Mouse (Mus musculus) embryo, embryonic 11.5 days (tissue): Measurements from ENCODE around the gene Slc25a22.
"Not testable (repeated sequence)": the region's sequence is repeated elsewhere in the genome, so short reads cannot be mapped to it uniquely, and the experiment has no call there.

Experiments
- DNase-seq: peaks from one replicate; pipeline ENCODE4 v3.0.0-alpha.2; 2012; ENCODE audit warnings: low read depth, low spot score

Slc25a22 gene

DNA sequence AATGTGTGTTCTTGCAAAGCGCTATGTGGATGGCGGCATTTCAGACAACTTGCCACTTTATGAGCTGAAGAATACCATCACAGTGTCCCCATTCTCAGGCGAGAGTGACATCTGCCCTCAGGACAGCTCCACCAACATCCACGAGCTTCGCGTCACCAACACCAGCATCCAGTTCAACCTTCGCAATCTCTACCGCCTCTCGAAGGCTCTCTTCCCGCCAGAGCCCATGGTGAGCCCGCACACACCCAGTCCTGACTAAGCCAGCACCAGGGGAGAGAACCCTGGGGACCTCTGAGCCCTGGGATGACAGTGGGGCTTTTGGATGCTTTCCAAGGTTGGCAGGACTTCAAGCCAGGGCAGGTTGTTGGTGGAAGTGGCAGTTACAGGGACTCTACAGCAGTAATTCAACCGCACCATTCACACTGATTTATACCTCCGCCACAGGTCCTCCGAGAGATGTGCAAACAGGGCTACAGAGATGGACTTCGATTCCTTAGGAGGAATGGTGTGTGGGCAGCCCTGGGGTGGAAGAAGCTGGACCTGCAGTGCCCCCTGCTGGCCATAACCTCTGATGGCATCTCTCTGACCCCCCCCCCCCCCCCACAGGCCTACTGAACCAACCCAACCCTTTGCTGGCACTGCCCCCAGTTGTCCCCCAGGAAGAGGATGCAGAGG is 20.4 kb upstream of the Slc25a22 start:
- no peak for DNase-seq

GRCm38 (mm10) chr7:141457236-141457635 is 19.5 kb upstream of the Slc25a22 start:
- no peak for DNase-seq

GRCm38 (mm10) chr7:141456739-141457138 is 19.0 kb upstream of the Slc25a22 start:
- DNase-seq: no peak

- DNase-seq: no peak
Measured at GRCm38 (mm10) chr7:141455610-141456314, 18.1 kb upstream of the Slc25a22 start.

DNA sequence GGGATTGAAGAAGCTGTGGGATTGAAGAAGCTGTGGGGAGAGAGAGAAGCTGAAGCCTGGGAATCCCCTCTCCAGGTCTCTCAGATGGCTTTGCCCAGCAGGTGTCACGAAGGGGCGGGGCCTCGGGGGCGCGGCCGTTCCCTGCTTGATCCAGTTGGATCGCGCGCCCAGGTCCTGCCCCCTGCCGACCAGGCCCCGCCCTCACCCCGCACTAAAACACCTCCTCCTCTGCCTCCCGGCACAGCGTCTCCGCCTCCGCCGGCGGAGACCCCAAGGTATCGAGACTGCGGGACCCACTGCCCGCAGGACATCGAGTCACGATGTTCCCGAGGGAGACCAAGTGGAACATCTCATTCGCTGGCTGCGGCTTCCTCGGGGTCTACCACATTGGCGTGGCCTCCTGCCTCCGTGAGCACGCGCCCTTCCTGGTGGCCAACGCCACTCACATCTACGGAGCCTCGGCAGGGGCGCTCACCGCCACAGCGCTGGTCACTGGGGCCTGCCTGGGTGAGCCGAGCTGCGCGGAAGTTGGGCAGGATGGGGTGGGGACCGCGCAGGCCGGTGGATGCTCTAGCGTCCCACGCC is 17.4 kb upstream of the Slc25a22 start, which contains the start of gene Pnpla2:
Gene Pnpla2, plus strand, starts transcription at position 232 of the 585 bp plus-strand sequence.
- peak; percentile 84 for DNase-seq

- no peak for DNase-seq
Measured at GRCm38 (mm10) chr7:141453636-141454035, 15.9 kb upstream of the Slc25a22 start.

DNA sequence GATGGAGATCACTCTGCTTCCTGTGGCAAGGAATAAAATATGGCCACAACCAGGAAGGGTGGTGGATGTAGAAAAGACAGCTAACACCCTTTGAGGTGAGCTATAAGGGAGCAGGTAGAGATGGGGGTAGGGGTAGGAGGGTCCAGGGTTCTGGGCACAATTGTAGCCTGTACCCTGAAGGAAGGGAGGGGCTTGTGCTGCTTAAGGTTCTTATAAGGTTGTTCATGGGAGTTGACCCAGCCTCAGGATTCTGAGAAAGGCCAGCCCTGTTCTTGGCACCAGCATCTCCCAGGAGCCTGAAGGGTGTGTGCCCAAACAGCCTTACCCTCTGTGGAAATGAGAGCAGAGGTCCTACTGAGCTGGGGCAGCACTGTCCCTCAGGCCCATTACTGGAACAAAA is 14.2 kb upstream of the Slc25a22 start:
- no peak for DNase-seq

GRCm38 (mm10) chr7:141447110-141447991 is 9.7 kb upstream of the Slc25a22 start, which contains the start of gene Rplp2:
Gene Rplp2, plus strand, starts transcription at chr7:141447370.
- DNase-seq: peak; percentile 87

DNA sequence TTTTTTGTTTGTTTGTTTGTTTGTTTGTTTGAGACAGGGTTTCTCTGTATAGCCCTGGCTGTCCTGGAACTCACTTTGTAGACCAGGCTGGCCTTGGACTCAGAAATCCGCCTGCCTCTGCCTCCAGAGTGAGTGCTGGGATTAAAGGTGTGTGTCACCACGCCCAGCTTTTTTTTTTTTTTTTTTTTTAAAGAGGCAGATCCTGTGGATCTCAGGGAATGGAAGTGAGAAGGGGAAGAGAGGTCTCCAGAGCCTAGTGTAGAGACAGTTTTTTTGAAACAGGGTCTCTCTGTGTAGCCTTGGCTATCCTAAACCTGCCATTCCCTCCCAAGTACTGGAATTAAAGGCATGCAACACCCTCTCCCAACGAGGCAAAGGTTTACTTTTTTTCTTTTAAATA is 8.7 kb upstream of the Slc25a22 start:
- DNase-seq: not testable (repeated sequence)

- peak; percentile 57 for DNase-seq
Measured at GRCm38 (mm10) chr7:141443828-141444237, 6.1 kb upstream of the Slc25a22 start, which contains the start of gene Pidd1. Gene Pidd1, minus strand, starts transcription at chr7:141444025.

GRCm38 (mm10) chr7:141443081-141443821 is 5.6 kb upstream of the Slc25a22 start:
- DNase-seq: no peak

DNA sequence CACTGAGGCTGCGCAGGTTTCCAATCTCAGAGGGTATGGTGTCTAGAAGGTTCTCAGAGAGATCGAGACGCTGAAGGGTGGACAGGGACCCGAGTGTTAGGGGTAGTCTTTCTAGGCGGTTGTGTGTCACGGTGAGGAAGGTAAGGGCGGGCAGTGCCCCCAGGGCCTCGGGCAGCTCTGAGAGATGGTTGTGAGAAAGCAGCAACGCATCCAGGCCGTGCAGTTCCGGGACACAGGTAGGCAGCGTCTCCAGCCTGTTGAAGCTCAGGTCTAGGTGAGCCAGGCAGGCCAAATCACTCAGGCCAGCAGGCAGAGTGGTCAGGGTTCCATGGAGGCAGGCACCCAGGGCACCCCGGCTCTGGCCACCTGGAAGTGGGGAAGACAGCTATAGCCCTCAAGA is 4.5 kb upstream of the Slc25a22 start:
- DNase-seq: no peak

GRCm38 (mm10) chr7:141441460-141441859 is 3.8 kb upstream of the Slc25a22 start:
- DNase-seq: no peak

DNA sequence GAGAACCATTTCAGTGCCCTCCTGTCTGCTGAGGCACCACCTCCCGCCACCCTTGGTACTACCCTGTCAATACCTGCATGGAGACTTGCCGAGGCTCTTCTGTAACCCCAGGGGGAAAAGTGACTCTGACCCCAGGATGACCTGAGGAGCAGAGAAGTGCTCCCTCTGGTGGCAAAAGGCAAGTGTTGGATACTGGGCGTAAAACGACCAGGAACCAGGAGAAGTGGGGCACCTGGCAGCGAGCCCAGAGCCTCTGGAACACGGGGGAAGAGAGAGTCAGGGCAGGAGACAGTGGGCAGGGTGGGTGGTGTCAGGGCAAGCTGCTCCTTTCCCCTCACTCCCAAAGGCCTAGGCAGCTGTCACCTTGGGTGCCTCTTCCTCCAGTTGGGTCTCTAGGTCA is 2.9 kb upstream of the Slc25a22 start:
- DNase-seq: no peak

DNA sequence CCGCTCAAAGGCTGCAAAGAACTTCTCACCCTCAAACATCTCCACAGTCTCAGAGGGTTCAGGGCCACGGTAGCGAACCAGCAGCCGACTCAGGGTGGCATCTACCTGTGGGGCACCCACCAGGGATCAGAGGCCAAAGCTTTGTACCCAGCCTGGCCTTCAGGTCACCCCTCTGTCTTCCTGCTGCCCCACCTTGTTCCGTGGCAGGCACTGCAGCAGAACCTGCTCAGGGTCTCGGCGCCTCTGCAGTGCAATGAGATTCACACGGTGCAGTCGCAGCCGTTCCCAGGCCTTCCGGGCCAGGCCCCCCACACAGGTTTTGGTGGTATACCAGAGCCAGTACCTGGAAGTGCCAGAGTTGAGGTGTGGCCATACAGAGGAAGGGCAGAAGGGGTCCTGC is 2.1 kb upstream of the Slc25a22 start:
- DNase-seq: no peak

GRCm38 (mm10) chr7:141439140-141439679 is 1.5 kb upstream of the Slc25a22 start:
- no peak for DNase-seq

GRCm38 (mm10) chr7:141438201-141438968 is 693 bp upstream of the Slc25a22 start:
- DNase-seq: no peak

GRCm38 (mm10) chr7:141436523-141436892 is 1.2 kb downstream of the Slc25a22 start:
- no peak for DNase-seq

DNA sequence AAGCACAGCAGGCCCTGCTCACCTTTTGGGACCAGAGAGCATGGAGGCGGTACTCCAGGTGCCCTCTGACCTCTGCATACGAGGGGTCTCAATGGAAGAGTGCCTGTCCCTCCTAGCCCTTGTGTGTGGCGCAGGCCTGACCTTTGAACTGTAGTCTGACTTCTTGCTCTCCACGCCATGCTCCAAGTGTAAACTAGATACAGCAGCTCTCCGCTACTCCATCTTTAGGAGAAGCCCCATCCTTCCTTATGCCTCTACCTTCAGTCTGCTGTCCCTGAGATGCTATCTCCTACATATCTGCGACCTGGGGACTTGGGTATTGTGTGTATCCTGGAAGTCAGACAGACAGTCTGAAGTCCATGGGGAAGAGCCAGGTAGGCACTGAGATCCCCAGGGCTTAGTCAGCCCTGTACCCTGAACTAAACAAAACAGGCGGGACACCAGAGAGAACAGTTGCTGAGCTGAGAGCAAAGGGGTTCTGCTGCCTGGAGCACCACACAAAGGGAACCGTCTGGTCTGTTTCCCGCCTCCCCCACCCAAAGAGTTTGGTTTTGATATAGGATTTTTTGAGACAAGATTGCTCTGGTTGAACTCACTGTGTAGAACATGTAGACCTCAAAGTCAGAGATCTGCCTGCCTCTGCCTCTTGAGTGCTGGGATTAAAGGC is 1.7 kb downstream of the Slc25a22 start:
- no peak for DNase-seq
